Mouse (Mus musculus) CH12.LX (cell line): Measurements from ENCODE around the gene Lmo7. TPM values are rescaled to one million over a fixed set of nuclear protein-coding genes. Genes with fewer than 3 reads are reported as not detected.

Source experiments
- DNase-seq: peaks from one replicate; pipeline ENCODE4 v3.0.0-alpha.2; 2013; ENCODE audit errors: extremely low read depth
- H3K27ac ChIP-seq: 2 replicates; pipeline ENCODE4 v1.5.1; 2012; ENCODE audit warnings: low read depth, mild to moderate bottlenecking, control low read depth, moderate library complexity; ENCODE audit not compliant: insufficient read depth
- H3K27me3 ChIP-seq: replicated peaks from 2 replicates; pipeline ENCODE3; 2012; ENCODE audit warnings: inconsistent platforms
- H3K36me3 ChIP-seq, 2 experiments: replicated peaks in 1 of 2; 2 replicates each; pipeline versions ENCODE3 to v1.6.1; 2012; ENCODE audit warnings: inconsistent platforms in 1 of 2, low read length in 1 of 2, mild to moderate bottlenecking in 1 of 2, mixed read lengths in 1 of 2, moderate library complexity in 1 of 2; ENCODE audit not compliant: control insufficient read depth in 1 of 2, insufficient read depth in 1 of 2
- H3K4me1 ChIP-seq, 2 experiments: 2 replicates each; pipeline ENCODE4 v1.6.1; 2012; ENCODE audit warnings: inconsistent platforms in 1 of 2, moderate library complexity in 1 of 2; ENCODE audit not compliant: insufficient read depth in 2 of 2, control insufficient read depth in 1 of 2
- H3K4me2 ChIP-seq: 2 replicates; pipeline ENCODE4 v1.6.1; 2012; ENCODE audit warnings: low read depth, mild to moderate bottlenecking, control low read depth; ENCODE audit not compliant: poor library complexity, insufficient read depth, severe bottlenecking
- H3K4me3 ChIP-seq, 3 experiments: fragments of 150-350 bp in 1 of 3; sonication (generic) in 1 of 3; replicated peaks in 1 of 3; 2 replicates each; pipeline versions ENCODE3 to v1.5.1; 2011 to 2012; ENCODE audit warnings: low read depth in 2 of 3, low read length in 2 of 3, mild to moderate bottlenecking in 2 of 3, moderate library complexity in 2 of 3, control low read depth in 1 of 3, improper control_type of control experiment in 1 of 3, inconsistent platforms in 1 of 3, mixed read lengths in 1 of 3; ENCODE audit not compliant: poor library complexity in 1 of 3
- H3K79me2 ChIP-seq: replicated peaks from 2 replicates; pipeline ENCODE4 v1.6.1; 2012; ENCODE audit warnings: mild to moderate bottlenecking, moderate library complexity; ENCODE audit not compliant: control insufficient read depth, poor library complexity, insufficient read depth, severe bottlenecking; ENCODE audit errors: extremely low read depth
- H3K9ac ChIP-seq: 2 replicates; pipeline ENCODE4 v1.6.1; 2012; ENCODE audit warnings: low read depth, mild to moderate bottlenecking, control low read depth, moderate library complexity; ENCODE audit not compliant: insufficient read depth
- H3K9me3 ChIP-seq: replicated peaks from 2 replicates; pipeline ENCODE3; 2012; ENCODE audit warnings: low read length, inconsistent platforms, mixed read lengths
- BHLHE40 ChIP-seq: IDR thresholded peaks from 2 replicates; pipeline ENCODE4 v1.6.1; 2011; ENCODE audit warnings: mild to moderate bottlenecking, low read depth, low read length, improper control_type of control experiment
- CHD1 ChIP-seq: IDR thresholded peaks from 2 replicates; pipeline ENCODE4 v1.6.1; 2012; ENCODE audit warnings: low read depth, low read length, improper control_type of control experiment, inconsistent platforms
- CTCF ChIP-seq, 2 experiments: IDR thresholded peaks in 1 of 2; conservative IDR thresholded peaks in 1 of 2; 2 replicates each; pipeline ENCODE4 v1.5.1; 2011 to 2012; ENCODE audit warnings: low read depth in 2 of 2, low read length in 2 of 2, improper control_type of control experiment in 1 of 2, inconsistent platforms in 1 of 2, mild to moderate bottlenecking in 1 of 2, moderate library complexity in 1 of 2
- E2F4 ChIP-seq: IDR thresholded peaks from 2 replicates; pipeline ENCODE4 v1.6.1; 2011; ENCODE audit warnings: low read depth, low read length, improper control_type of control experiment; ENCODE audit not compliant: insufficient replicate concordance
- ETS1 ChIP-seq: conservative IDR thresholded peaks from 2 replicates; pipeline ENCODE4 v1.6.1; 2012; ENCODE audit warnings: low read depth, mild to moderate bottlenecking, inconsistent platforms, low read length, improper control_type of control experiment, moderate library complexity
- HCFC1 ChIP-seq: IDR thresholded peaks from 2 replicates; pipeline ENCODE4 v1.6.1; 2012; ENCODE audit warnings: low read depth, mild to moderate bottlenecking, inconsistent platforms, low read length, improper control_type of control experiment
- IRF4 ChIP-seq: IDR thresholded peaks from 2 replicates; pipeline ENCODE4 v1.6.1; 2014; ENCODE audit warnings: low read depth, mild to moderate bottlenecking, inconsistent platforms, low read length, improper control_type of control experiment
- JUN ChIP-seq: IDR thresholded peaks from 2 replicates; pipeline ENCODE4 v1.6.1; 2011; ENCODE audit warnings: low read depth, mild to moderate bottlenecking, low read length, improper control_type of control experiment, moderate library complexity; ENCODE audit not compliant: insufficient read depth
- JUND ChIP-seq: conservative IDR thresholded peaks from 2 replicates; pipeline ENCODE4 v1.6.1; 2011; ENCODE audit warnings: low read depth, low read length, improper control_type of control experiment
- MAFK ChIP-seq: IDR thresholded peaks from 2 replicates; pipeline ENCODE4 v1.6.1; 2011; ENCODE audit warnings: low read length, improper control_type of control experiment; ENCODE audit not compliant: insufficient replicate concordance
- MAZ ChIP-seq: IDR thresholded peaks from 2 replicates; pipeline ENCODE4 v1.6.1; 2012; ENCODE audit warnings: low read depth, mild to moderate bottlenecking, inconsistent platforms, low read length, improper control_type of control experiment, moderate library complexity
- MXI1 ChIP-seq: IDR thresholded peaks from 2 replicates; pipeline ENCODE4 v1.6.1; 2011; ENCODE audit warnings: mild to moderate bottlenecking, low read depth, low read length, improper control_type of control experiment
- MYC ChIP-seq: IDR thresholded peaks from 2 replicates; pipeline ENCODE4 v1.6.1; 2011; ENCODE audit warnings: low read depth, mild to moderate bottlenecking, improper control_type of control experiment, low read length
- NELFE ChIP-seq: IDR thresholded peaks from 2 replicates; pipeline ENCODE4 v1.6.1; 2011; ENCODE audit warnings: low read depth, low read length, improper control_type of control experiment
- NRF1 ChIP-seq: IDR thresholded peaks from 2 replicates; pipeline ENCODE4 v1.6.1; 2014; ENCODE audit warnings: low read depth, mild to moderate bottlenecking, inconsistent platforms, low read length, improper control_type of control experiment, moderate library complexity
- PAX5 ChIP-seq: IDR thresholded peaks from 2 replicates; pipeline ENCODE4 v1.6.1; 2012; ENCODE audit warnings: low read length, inconsistent platforms, mixed read lengths
- POLR2A ChIP-seq: IDR thresholded peaks from 2 replicates; pipeline ENCODE4 v1.6.1; 2011; ENCODE audit warnings: low read depth, mild to moderate bottlenecking, improper control_type of control experiment, low read length
- RCOR1 ChIP-seq: conservative IDR thresholded peaks from 2 replicates; pipeline ENCODE4 v1.6.1; 2012; ENCODE audit warnings: low read depth, mild to moderate bottlenecking, inconsistent platforms, low read length, improper control_type of control experiment
- SIN3A ChIP-seq: IDR thresholded peaks from 2 replicates; pipeline ENCODE4 v1.6.1; 2012; ENCODE audit warnings: low read length, improper control_type of control experiment, inconsistent platforms
- SMC3 ChIP-seq: IDR thresholded peaks from 2 replicates; pipeline ENCODE4 v1.6.1; 2011; ENCODE audit warnings: low read depth, low read length, improper control_type of control experiment
- UBTF ChIP-seq: IDR thresholded peaks from 2 replicates; pipeline ENCODE4 v1.6.1; 2012; ENCODE audit warnings: low read depth, mild to moderate bottlenecking, inconsistent platforms, low read length, improper control_type of control experiment, moderate library complexity
- USF2 ChIP-seq: conservative IDR thresholded peaks from 2 replicates; pipeline ENCODE4 v1.6.1; 2011; ENCODE audit warnings: low read depth, low read length, improper control_type of control experiment
- ZKSCAN1 ChIP-seq: IDR thresholded peaks from 2 replicates; pipeline ENCODE4 v1.6.1; 2012; ENCODE audit warnings: low read depth, inconsistent platforms, low read length, improper control_type of control experiment, borderline replicate concordance
- ZNF384 ChIP-seq: IDR thresholded peaks from 2 replicates; pipeline ENCODE4 v1.6.1; 2012; ENCODE audit warnings: low read depth, low read length, improper control_type of control experiment, inconsistent platforms
- dilution Hi-C: fragments of 300-500 bp; cut with MboI; formaldehyde crosslinking; loops from 2 replicates; pipeline ENCODE4 v1.14.3; 2020; ENCODE audit warnings: low sequenced_read_pairs; ENCODE audit not compliant: extremely low pct_unique_long_range_greater_than_20kb, extremely low pct_ligation_motif_present
- in situ Hi-C: fragments of 300-500 bp; cut with MboI; formaldehyde crosslinking; loops from 3 replicates; pipeline ENCODE4 v1.14.3; 2019; ENCODE audit warnings: low sequenced_read_pairs, low pct_ligation_motif_present, low pct_unique_long_range_greater_than_20kb, mixed read lengths
- polyA plus RNA-seq: library from polyadenylated mRNA; unstranded; fragments of >175 nt; gene quantifications from 2 replicates; pipeline ENCODE4 v1.2.1, GENCODE M21; 2012; ENCODE audit warnings: low read depth; ENCODE audit not compliant: insufficient read length
- total RNA-seq, 2 experiments: library from RNA; depleted of rRNA; stranded (reverse); fragments of 300-350 nt in 1 of 2; fragments of >200 nt in 1 of 2; gene quantifications; 2 replicates each; pipeline ENCODE4 v1.2.3; 2012 to 2014

Lmo7 gene
- total and polyA plus RNA-seq, 3 experiments = 5.0 to 11.9 (median 8.3) TPM

DNA sequence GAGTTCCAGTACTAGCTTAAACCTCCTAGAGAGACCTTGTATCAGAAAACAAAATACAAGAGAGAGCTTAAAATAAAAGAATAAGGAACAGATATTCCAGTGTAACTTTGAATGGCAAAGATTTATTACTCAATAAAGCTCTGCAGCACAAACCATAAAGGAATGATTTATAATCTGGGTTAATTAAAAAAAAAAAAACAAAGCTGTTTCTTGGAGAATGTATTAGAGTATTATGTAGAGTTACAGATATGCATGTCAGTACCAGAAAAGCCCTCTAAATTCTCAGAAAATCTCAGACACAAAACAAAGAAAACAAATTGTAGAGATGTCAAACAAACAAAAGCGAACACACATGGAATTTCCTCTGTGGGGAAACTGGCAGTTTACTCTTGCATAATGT, 243.0 kb downstream of the Lmo7 start:
- no peaks in the 10 kb centered on the region for H3K27me3 ChIP-seq
- H3K9me3 ChIP-seq = no peaks in the 10 kb centered on the region
- in situ Hi-C loops = no loop called here
- H3K9ac ChIP-seq = no peak overlapping the region
- DNase-seq = no peak
- H3K27ac ChIP-seq = no peak overlapping the region
- H3K36me3 ChIP-seq = no peaks in the 10 kb centered on the region
- H3K4me2 ChIP-seq = no peak overlapping the region
- no peak overlapping the region for H3K4me3 ChIP-seq
- no peaks in the 10 kb centered on the region for H3K4me1 ChIP-seq
- dilution Hi-C loops = no loop called here
- TF ChIP-seq IRF4 (no peak), NELFE (no peak), POLR2A (no peak), ZNF384 (no peak), RCOR1 (no peak), PAX5 (no peak), CTCF (conservative IDR thresholded peaks at IDR 0.05 in 1 of 2, IDR thresholded peaks at IDR 0.05 in 1 of 2; ENCODE audit: low read depth in 2 of 2, low read length in 2 of 2) (no peak), NRF1 (no peak), CHD1 (no peak), JUN (no peak), MXI1 (no peak), MYC (no peak), MAZ (no peak), JUND (no peak)
- TF ChIP-seq, all 38 proteins: peak for 0
- no peaks in the 10 kb centered on the region for H3K79me2 ChIP-seq

DNA sequence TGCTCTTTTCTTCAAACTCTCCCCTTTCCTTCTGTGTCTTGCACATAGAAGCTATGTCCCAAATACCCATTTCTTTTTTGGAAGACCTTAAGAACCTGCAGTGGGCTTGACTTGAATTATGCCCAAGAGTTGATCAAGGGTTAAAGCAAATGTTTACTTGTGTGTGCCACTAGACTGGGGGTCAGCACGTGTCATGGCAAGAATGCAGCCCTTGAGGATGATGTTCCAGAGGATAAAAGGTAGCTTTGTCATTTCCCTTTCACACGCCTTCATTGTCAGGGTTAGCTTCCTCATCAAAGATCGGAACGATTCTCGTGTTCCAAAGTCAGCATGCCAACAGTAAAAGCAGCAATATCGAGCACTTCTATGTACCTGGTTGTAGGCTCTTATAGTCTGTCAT, 243.4 kb downstream of the Lmo7 start:
- H3K27me3 ChIP-seq = no peaks in the 10 kb centered on the region
- H3K4me2 ChIP-seq = no peak overlapping the region
- in situ Hi-C loops = no loop called here
- H3K79me2 ChIP-seq = no peaks in the 10 kb centered on the region
- dilution Hi-C loops = no loop called here
- no peak overlapping the region for H3K4me3 ChIP-seq
- TF ChIP-seq USF2 (no peak), MAZ (no peak), SMC3 (no peak), IRF4 (no peak), HCFC1 (no peak), E2F4 (no peak), NRF1 (no peak), UBTF (no peak), SIN3A (no peak), JUND (no peak), ZNF384 (no peak), ETS1 (no peak), MAFK (no peak), ZKSCAN1 (no peak), BHLHE40 (no peak), CTCF (conservative IDR thresholded peaks at IDR 0.05 in 1 of 2, IDR thresholded peaks at IDR 0.05 in 1 of 2; ENCODE audit: low read depth in 2 of 2, low read length in 2 of 2) (no peak)
- no peak overlapping the region for H3K9ac ChIP-seq
- no peaks in the 10 kb centered on the region for H3K4me1 ChIP-seq
- H3K9me3 ChIP-seq = no peaks in the 10 kb centered on the region
- DNase-seq = no peak
- no peaks in the 10 kb centered on the region for H3K36me3 ChIP-seq
- H3K27ac ChIP-seq = no peak overlapping the region
